Mouse (Mus musculus) central nervous system, embryonic 18 days (tissue): Measurements from ENCODE around the gene Cmc1. TPM values are rescaled to one million over a fixed set of nuclear protein-coding genes. Genes with fewer than 3 reads are reported as not detected.

ENCODE experiments used
- polyA plus RNA-seq: library from polyadenylated mRNA; depleted of rRNA; stranded (reverse); fragments of >200 nt; gene quantifications from 2 replicates; pipeline ENCODE4 v1.2.3, GENCODE M21; 2012; rRNA removed

Gene Cmc1
- 14.0 and 16.0 TPM in 2 replicates for polyA plus RNA-seq

DNA sequence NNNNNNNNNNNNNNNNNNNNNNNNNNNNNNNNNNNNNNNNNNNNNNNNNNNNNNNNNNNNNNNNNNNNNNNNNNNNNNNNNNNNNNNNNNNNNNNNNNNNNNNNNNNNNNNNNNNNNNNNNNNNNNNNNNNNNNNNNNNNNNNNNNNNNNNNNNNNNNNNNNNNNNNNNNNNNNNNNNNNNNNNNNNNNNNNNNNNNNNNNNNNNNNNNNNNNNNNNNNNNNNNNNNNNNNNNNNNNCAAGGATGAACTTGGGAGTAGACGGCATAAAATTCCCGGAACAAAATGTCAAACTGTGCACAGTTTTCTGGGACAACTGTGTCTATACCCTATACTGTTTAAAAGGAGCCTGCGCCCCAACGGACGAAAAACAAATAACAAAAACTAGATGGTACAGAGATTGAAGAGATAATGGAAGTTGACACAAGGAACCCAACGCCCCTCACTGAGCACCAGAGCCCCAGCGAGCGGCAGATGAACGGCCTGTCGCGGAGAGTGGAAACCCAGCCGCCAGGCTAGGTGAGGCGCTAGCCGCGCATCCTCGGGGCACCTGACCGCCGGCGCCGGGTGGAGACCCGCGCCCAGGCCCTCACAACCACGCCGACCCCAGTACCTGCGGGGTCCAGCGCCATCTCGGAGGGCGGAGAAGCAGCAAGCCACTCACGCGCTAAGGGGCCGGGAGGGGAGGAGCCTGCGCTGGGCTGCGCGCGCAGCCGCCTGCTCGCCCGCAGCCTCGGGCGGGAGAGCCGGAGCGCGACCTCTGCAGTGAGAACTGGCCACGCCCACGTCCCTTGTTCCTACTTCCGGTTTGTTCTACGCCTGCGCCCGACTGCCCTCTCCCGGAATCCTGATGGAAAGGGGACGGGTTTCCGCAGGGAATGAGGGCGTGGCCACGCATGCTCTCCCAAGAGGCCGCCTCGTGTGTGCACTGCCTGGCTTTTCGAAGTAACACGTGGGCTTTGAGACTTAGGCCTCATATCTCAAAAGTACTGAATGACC, at the start of gene Cmc1:
TSS of gene Cmc1 (minus strand) at position 771 of the 996 bp plus-strand sequence.

DNA sequence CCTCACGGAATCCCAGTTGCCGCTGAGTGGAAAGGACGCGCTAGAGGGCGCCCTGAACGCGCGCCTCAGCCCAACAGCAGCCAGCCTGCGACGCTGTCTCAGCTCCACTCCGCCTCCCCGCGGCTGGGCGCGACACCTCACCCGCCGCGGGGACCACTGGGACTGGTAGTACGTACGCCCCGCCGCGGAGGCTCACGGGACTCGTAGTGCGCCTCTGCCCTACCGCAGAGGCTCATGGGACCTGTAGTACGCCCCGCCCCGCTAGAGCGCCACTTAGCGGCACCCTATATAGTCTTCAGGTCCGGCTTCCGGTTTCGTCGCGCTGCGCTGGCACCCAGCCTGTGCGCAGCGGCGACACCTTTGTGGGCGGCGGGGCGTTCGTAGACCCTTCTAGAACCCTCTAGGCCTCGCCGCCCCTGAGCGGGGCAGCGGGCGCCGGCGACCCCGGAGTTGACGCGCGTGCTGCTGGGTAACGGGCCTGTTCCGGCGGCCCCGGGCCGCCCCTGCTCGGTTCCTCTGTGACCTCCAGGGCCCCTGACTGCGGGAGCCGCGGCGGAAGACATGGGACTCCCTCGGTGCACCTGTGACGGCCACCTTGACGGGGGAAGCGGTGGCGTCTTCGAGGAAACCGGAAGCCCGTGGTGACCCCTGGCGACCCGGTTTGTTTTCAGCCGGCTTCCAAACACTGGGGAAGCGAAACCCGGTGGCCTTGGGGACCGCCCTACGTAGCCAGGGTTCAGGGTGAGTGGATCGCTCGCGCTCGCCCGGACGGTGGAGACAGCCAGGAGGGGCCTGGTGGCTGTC, 109.6 kb downstream of the Cmc1 start, which contains the start of gene Azi2:
TSS of gene Azi2 (plus strand) at position 282 of the 804 bp plus-strand sequence.

Other genes with a start within 250 kb of the Cmc1 start
- gene Azi2, start 109.7 kb downstream of the Cmc1 start, polyA plus RNA-seq: 50.3 and 58.6 TPM in 2 replicates